Mouse (Mus musculus): Measurements from ENCODE around the gene Kcnt2.

GRCm38 (mm10) chr1:140531285-140531908 lies 285.4 kb downstream of the Kcnt2 start:
- TF ChIP-seq CTCF (IDR thresholded peaks at IDR 0.05; ENCODE audit: low read depth, low read length) (no peak), POLR2A (IDR thresholded peaks at IDR 0.05; ENCODE audit: borderline replicate concordance, low read depth, low read length) (no peak)

All from bone marrow macrophage, adult 2 months (primary cell).